ENCODE assay signal across 32 mouse cellular contexts in the genomic region with DNA sequence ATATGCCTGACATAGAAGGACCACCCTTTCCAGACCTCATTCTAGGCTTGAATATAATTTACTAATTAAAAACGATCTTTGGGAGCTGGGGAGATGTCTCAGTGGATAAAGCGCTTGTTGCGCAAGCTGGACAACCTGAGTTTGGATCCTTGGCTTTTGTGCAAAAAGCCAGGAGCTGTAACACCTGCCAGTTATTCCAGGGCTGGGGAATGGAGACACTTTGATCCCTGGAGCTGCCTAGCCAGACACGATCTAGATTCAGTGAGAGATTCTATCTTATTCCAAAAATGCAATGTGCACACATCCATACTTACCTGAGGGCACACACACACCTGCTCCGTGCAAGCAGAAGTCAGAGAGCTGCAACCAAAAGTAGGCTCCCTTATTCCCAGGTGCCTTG. TPM values are rescaled to one million over a fixed set of nuclear protein-coding genes. Genes with fewer than 3 reads are reported as not detected.
"Had no signal": no experiment of that assay in that cellular context is flagged by ENCODE, and none has a peak within 500 bp of the region (broad histone marks: within the 10 kb centered on the region; RNA-seq: fewer than 3 reads in every experiment).

No protein-coding gene starts in this region.

- DNase-seq: left cerebral cortex, postnatal 4 days; liver; liver, embryonic 13.5 days; liver, postnatal 0 days; lung, adult 18-20 months; lung, adult 2 months; lung, embryonic 14.5 days; lung, postnatal 10 days; lung, postnatal 14 days; lung, postnatal 36 days; lung, postnatal 4 days; midbrain, embryonic 14.5 days had no signal

- H3K9me3 ChIP-seq: limb, embryonic 10.5 days; limb, embryonic 12.5 days; limb, embryonic 13.5 days; limb, embryonic 15.5 days; liver, embryonic 13.5 days; liver, embryonic 15.5 days; lung, embryonic 15.5 days; megakaryocyte, embryonic 14.5 days; midbrain, embryonic 10.5 days; midbrain, embryonic 12.5 days; midbrain, embryonic 13.5 days; midbrain, embryonic 15.5 days; neural tube, embryonic 12.5 days had no signal

- H3K4me1 ChIP-seq: limb, embryonic 10.5 days; limb, embryonic 12.5 days; limb, embryonic 13.5 days; limb, embryonic 15.5 days; liver, embryonic 13.5 days; liver, embryonic 15.5 days; lung, embryonic 15.5 days; megakaryocyte, embryonic 14.5 days; midbrain, embryonic 10.5 days; midbrain, embryonic 12.5 days; midbrain, embryonic 13.5 days; midbrain, embryonic 15.5 days; neural tube, embryonic 12.5 days had no signal

- H3K9ac ChIP-seq: limb, embryonic 12.5 days; limb, embryonic 13.5 days; limb, embryonic 15.5 days; liver, embryonic 13.5 days; liver, embryonic 14.5 days; liver, embryonic 15.5 days; liver, postnatal 0 days; lung, embryonic 14.5 days; lung, embryonic 15.5 days; midbrain, embryonic 12.5 days; midbrain, embryonic 13.5 days; midbrain, embryonic 15.5 days; neural tube, embryonic 12.5 days had no signal

- H3K27ac ChIP-seq: limb, embryonic 10.5 days; limb, embryonic 12.5 days; limb, embryonic 13.5 days; limb, embryonic 15.5 days; liver, embryonic 13.5 days; liver, embryonic 14.5 days; liver, embryonic 15.5 days; lung, embryonic 15.5 days; macrophage; midbrain, embryonic 10.5 days; midbrain, embryonic 12.5 days; midbrain, embryonic 13.5 days; midbrain, embryonic 15.5 days; neural tube, embryonic 12.5 days had no signal

- ATAC-seq: liver, postnatal 0 days; lung, postnatal 0 days; midbrain, embryonic 13.5 days; midbrain, embryonic 15.5 days; midbrain, embryonic 16.5 days had no signal

- H3K27me3 ChIP-seq: limb, embryonic 12.5 days; limb, embryonic 13.5 days; limb, embryonic 15.5 days; liver, embryonic 13.5 days; liver, embryonic 15.5 days; lung, embryonic 15.5 days; megakaryocyte, embryonic 14.5 days; midbrain, embryonic 12.5 days; midbrain, embryonic 13.5 days; midbrain, embryonic 15.5 days; neural tube, embryonic 12.5 days had no signal

- H3K36me3 ChIP-seq: liver, embryonic 15.5 days had no signal

- H3K4me3 ChIP-seq: limb, embryonic 10.5 days; limb, embryonic 12.5 days; limb, embryonic 13.5 days; limb, embryonic 15.5 days; liver, embryonic 13.5 days; liver, embryonic 15.5 days; lung, embryonic 15.5 days; megakaryocyte, embryonic 14.5 days; midbrain, embryonic 10.5 days; midbrain, embryonic 12.5 days; midbrain, embryonic 13.5 days; midbrain, embryonic 15.5 days; myocyte; neural tube, embryonic 12.5 days had no signal

- H3K4me2 ChIP-seq: limb, embryonic 12.5 days; limb, embryonic 13.5 days; limb, embryonic 15.5 days; liver, embryonic 11.5 days; liver, embryonic 13.5 days; liver, embryonic 15.5 days; lung, embryonic 14.5 days; lung, embryonic 15.5 days; midbrain, embryonic 11.5 days; midbrain, embryonic 12.5 days; midbrain, embryonic 13.5 days; midbrain, embryonic 15.5 days; neural tube, embryonic 12.5 days had no signal

RNA-seq across cellular contexts. Expression of a gene that starts 23.3 kb away (rescaled TPM):
- total RNA-seq: monocyte, adult 5-6 weeks had no signal
